Mouse (Mus musculus): ENCODE data around the gene Cdk5r2.

GRCm38 (mm10) chr1:74807551-74808071, 47.1 kb upstream of the Cdk5r2 start:
- TF ChIP-seq CTCF (IDR thresholded peaks at IDR 0.05; ENCODE audit: extremely low read depth, insufficient read depth, insufficient read length, insufficient replicate concordance) (no peak), POLR2A (IDR thresholded peaks at IDR 0.05; ENCODE audit: low read depth, low read length) (no peak)
